Mouse (Mus musculus) neural tube, embryonic 11.5 days (tissue): ENCODE measurements at regions not wholly inside any gene's neighbourhood (a gene's known extent, or its start where the extent isn't known, plus 50 kb on each side); places are given as distances from the start of the nearest gene placed in this dataset.

ENCODE experiments used
- ATAC-seq: fragments of 200-750 bp; cut with Nextera tagmentation; 2 replicates; pipeline ENCODE4 v1.8.0; 2017; ENCODE audit warnings: moderate number of reproducible peaks, mild to moderate bottlenecking, moderate TSS enrichment, moderate library complexity; ENCODE audit not compliant: insufficient read depth, low FRiP score, low TSS enrichment
- DNase-seq: peaks from one replicate; pipeline ENCODE4 v3.0.0-alpha.2; 2015; ENCODE audit warnings: low spot score
- H3K27ac ChIP-seq: fragments of 300-500 bp; sonication (generic); 2 replicates; pipeline ENCODE4 v1.5.1; 2014; ENCODE audit warnings: low read depth, mild to moderate bottlenecking, low read length
- H3K27me3 ChIP-seq: fragments of 300-500 bp; sonication (generic); 2 replicates; pipeline ENCODE4 v1.6.1; 2014; ENCODE audit warnings: mild to moderate bottlenecking, low read length, mixed read lengths; ENCODE audit not compliant: control insufficient read depth, insufficient read depth
- H3K36me3 ChIP-seq: fragments of 300-500 bp; sonication (generic); 2 replicates; pipeline ENCODE4 v1.6.1; 2014; ENCODE audit warnings: mild to moderate bottlenecking, low read length, moderate library complexity, mixed read lengths; ENCODE audit not compliant: control insufficient read depth, insufficient read depth
- H3K4me1 ChIP-seq: fragments of 300-500 bp; sonication (generic); 2 replicates; pipeline ENCODE4 v1.6.1; 2014; ENCODE audit warnings: low read length, mixed read lengths; ENCODE audit not compliant: control insufficient read depth, insufficient read depth
- H3K4me2 ChIP-seq: fragments of 300-500 bp; sonication (generic); 2 replicates; pipeline ENCODE4 v1.6.1; 2014; ENCODE audit warnings: low read depth, mild to moderate bottlenecking, moderate library complexity
- H3K4me3 ChIP-seq: fragments of 300-500 bp; sonication (generic); 2 replicates; pipeline ENCODE4 v1.5.1; 2014; ENCODE audit warnings: low read depth, low read length
- H3K9ac ChIP-seq: fragments of 300-500 bp; sonication (generic); 2 replicates; pipeline ENCODE4 v1.6.1; 2014; ENCODE audit warnings: mild to moderate bottlenecking, low read length
- H3K9me3 ChIP-seq: fragments of 300-500 bp; sonication (generic); 2 replicates; pipeline ENCODE4 v1.6.1; 2016; ENCODE audit warnings: low read length; ENCODE audit not compliant: control insufficient read depth
- WGBS: fragments of 180-500 bp; shearing (Covaris S2); extraction: QIAGEN DNeasy Blood & Tissue Kit; methylation state at CpG from one replicate; pipeline ENCODE4 v1.1.7; 2014; 5-methylcytosine and 5-hydroxymethylcytosine counted together

GRCm38 (mm10) chr1:39143054-39143453 lies 50.5 kb upstream of the Npas2 start:
- WGBS: 92% methylated on average over 2 of the region's 2 CpGs

GRCm38 (mm10) chr1:39143626-39144025 lies 49.9 kb upstream of the Npas2 start:
- Histone ChIP-seq H3K27ac (no peak overlapping the region), H3K4me3 (no peak overlapping the region), H3K36me3 (no peaks in the 10 kb centered on the region), H3K4me1 (no peaks in the 10 kb centered on the region), H3K27me3 (no peaks in the 10 kb centered on the region), H3K9me3 (no peaks in the 10 kb centered on the region), H3K4me2 (no peak overlapping the region), H3K9ac (no peak overlapping the region)
- DNase-seq (no peak), ATAC-seq (no peak)
- 89% methylated on average over 5 of the region's 5 CpGs for WGBS

More at GRCm38 (mm10) chr1:39143054-39143453, 50.5 kb upstream of the Npas2 start:
- Histone ChIP-seq H3K9me3 (no peaks in the 10 kb centered on the region), H3K4me3 (no peak overlapping the region), H3K4me1 (no peaks in the 10 kb centered on the region), H3K36me3 (no peaks in the 10 kb centered on the region), H3K27me3 (no peaks in the 10 kb centered on the region), H3K9ac (no peak overlapping the region), H3K27ac (no peak overlapping the region), H3K4me2 (no peak overlapping the region)
- no peak for DNase-seq
- no peak for ATAC-seq
